Comparison of ENCODE assay signal across 15 mouse cellular contexts in the genomic region with DNA sequence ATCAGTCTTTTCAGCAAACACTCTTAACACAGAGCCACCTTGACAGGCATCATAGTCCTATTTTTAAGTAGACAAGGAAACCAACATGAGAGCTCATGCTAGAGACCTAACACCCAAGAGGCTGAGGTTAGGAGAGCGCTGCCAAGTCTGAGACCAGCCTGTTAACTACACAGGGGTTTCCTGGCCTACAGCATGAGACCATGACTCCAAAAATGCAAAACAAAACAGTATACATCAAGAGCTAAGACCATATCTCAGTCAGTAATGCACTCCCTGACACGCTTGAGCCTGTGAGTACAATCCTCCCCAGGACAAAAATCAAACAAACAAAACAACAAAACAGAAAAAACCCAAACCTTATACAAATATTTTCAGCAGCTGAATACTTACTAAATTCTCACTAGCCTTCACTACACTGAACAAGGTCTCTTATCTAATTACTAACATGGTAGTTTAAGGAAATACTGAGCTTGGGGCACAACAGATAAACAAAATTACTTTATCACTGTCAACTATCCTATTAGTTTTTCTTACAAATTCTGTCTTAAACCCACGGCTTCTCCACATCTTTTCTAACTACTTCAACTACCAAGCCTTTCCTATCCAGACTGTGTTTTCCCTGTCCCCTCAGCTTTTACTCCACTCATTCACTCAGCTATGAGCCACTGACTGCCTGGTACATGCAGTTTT.
"Had no signal": no experiment of that assay in that cellular context is flagged by ENCODE, and none has a peak within 500 bp of the region (broad histone marks: within the 10 kb centered on the region; RNA-seq: fewer than 3 reads in every experiment).

No protein-coding gene starts in this region.

- ATAC-seq: intestine, postnatal 0 days; lung, postnatal 0 days had no signal

- H3K9me3 ChIP-seq: limb, embryonic 10.5 days; limb, embryonic 13.5 days; megakaryocyte, embryonic 14.5 days had no signal

- H3K27ac ChIP-seq: kidney, postnatal 0 days; limb, embryonic 10.5 days; limb, embryonic 13.5 days; macrophage; stomach, postnatal 0 days had no signal

- H3K27me3 ChIP-seq: limb, embryonic 13.5 days; megakaryocyte, embryonic 14.5 days had no signal

- H3K4me2 ChIP-seq: limb, embryonic 13.5 days; lung, embryonic 14.5 days; midbrain, embryonic 11.5 days had no signal

- DNase-seq: kidney, adult 2 months; kidney, postnatal 25 days; lung, embryonic 14.5 days; midbrain, embryonic 14.5 days; right cerebral cortex, postnatal 4 days; thymus, postnatal 25 days had no signal

- H3K4me1 ChIP-seq: limb, embryonic 10.5 days; limb, embryonic 13.5 days had no signal

- H3K9ac ChIP-seq: limb, embryonic 13.5 days; lung, embryonic 14.5 days had no signal

- H3K4me3 ChIP-seq: limb, embryonic 10.5 days; limb, embryonic 13.5 days; megakaryocyte, embryonic 14.5 days had no signal
